Mouse (Mus musculus): ENCODE measurements at regions not wholly inside any gene's neighbourhood (a gene's known extent, or its start where the extent isn't known, plus 50 kb on each side); places are given as distances from the start of the nearest gene placed in this dataset.

DNA sequence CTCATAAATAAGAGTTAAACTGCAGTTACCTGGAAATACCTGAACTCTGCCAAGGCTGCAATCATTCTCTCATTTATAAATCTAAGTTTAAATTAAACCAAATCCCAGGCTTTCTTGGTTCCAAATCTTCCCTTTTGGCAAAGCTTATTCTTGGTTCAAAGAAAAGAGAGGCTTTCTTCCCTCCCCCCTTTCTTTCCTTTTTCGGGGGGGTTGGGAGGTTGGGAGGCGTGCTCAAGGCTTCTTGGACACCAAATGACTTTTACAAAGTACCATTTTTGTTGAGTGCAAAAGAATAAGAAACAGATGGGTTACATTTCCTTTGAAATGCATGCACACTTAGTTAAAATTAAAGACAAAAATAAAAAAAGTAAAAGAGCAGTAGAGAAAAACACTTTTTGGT lies 105.4 kb upstream of the Mroh9 start:
- H3K4me3 ChIP-seq, result no peak overlapping the region
- no peak overlapping the region for H3K27ac ChIP-seq
- no peak for DNase-seq (ENCODE audit: low spot score in 2 of 2)
- TF ChIP-seq CTCF (conservative IDR thresholded peaks at IDR 0.05), result no peak

DNA sequence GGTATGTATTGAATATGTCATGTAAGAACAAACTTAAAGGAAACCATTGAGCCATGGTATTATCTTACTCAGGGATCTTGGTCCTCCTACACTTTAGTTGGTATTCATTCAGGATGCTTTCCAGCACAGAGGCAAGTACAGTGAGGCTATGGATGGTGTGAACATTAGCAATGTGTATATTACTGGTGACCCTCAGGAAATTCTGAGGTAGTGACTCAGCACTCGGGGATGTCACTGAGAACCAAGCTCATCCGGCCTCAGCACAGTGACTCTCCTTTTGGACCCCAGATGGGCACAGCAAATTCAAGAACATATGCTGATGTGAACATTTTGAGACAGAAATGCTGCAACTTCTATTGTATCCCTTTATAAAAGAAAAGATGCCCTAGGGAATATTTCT lies 96.4 kb upstream of the Mroh9 start:
- TF ChIP-seq CTCF (conservative IDR thresholded peaks at IDR 0.05), result no peak
- H3K27ac ChIP-seq, result no peak overlapping the region
- no peak for DNase-seq (ENCODE audit: low spot score in 2 of 2)
- H3K4me3 ChIP-seq, result no peak overlapping the region

GRCm38 (mm10) chr1:163177011-163177410 lies 91.5 kb upstream of the Mroh9 start:
- TF ChIP-seq CTCF (conservative IDR thresholded peaks at IDR 0.05), result no peak
- H3K4me3 ChIP-seq, result no peak overlapping the region
- DNase-seq (ENCODE audit: low spot score in 2 of 2), result no peak
- H3K27ac ChIP-seq, result no peak overlapping the region

- no peak for DNase-seq (ENCODE audit: low spot score in 2 of 2)
- Histone ChIP-seq H3K27ac (no peak overlapping the region), H3K4me3 (no peak overlapping the region)
- TF ChIP-seq CTCF (conservative IDR thresholded peaks at IDR 0.05), result no peak
Observed at GRCm38 (mm10) chr1:163167051-163167450, 81.6 kb upstream of the Mroh9 start.

- no peak overlapping the region for H3K27ac ChIP-seq
- DNase-seq (ENCODE audit: low spot score in 2 of 2), result no peak
- H3K4me3 ChIP-seq, result no peak overlapping the region
- TF ChIP-seq CTCF (conservative IDR thresholded peaks at IDR 0.05), result no peak
Observed at GRCm38 (mm10) chr1:163163636-163164035, 78.2 kb upstream of the Mroh9 start.

GRCm38 (mm10) chr1:163159911-163160310 lies 74.4 kb upstream of the Mroh9 start:
- no peak for DNase-seq (ENCODE audit: low spot score in 2 of 2)
- no peak for TF ChIP-seq CTCF (conservative IDR thresholded peaks at IDR 0.05)
- no peak overlapping the region for H3K27ac ChIP-seq
- no peak overlapping the region for H3K4me3 ChIP-seq

DNA sequence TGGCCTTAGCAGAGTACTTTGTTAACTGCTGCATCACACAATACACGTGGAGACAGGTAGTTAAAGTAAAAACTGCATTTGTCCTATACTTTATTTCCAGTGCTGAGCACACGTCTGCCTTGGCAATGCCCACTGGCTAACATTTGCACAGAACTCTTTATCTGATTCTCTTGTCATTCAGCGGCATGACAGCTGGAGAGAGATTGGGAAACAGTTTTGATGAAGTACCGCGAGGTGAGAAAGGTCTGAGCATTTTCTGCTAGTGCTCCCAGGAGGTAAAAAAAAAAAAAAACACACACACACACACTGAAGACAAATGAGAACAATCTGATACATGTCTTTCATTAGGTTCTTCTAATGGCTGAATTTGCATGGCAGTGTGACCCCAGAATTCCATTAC lies 73.0 kb upstream of the Mroh9 start:
- no peak for TF ChIP-seq CTCF (conservative IDR thresholded peaks at IDR 0.05)
- no peak overlapping the region for H3K27ac ChIP-seq

DNA sequence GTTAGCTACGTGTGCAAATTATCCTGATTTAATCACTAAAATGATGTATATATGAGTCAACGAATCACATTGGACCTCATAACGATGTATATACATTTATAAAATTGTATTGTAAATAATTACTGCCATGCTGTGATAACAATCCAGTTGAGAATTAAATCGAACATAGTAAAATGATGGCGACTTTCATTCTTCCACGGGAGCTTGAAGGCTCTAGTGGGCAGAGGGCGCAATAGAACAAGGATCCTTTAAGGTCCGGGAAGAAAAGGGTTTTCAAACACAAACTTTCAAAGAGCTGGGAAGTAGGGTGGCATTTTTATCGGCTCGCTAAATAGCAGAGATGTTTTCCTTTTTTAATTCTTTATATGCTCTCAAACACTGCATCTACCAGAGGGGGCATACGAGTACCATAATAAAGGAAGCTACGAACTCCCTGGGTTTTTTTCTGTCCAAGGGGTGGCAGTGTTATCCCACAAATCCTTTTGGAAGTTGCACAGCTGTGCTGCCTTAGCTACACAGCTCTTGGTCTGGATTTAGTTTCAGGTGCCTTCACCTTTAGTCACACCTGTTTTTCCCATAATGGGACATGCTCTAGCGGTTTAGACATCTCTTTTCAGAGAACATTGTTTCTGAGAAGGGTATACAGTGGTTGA lies 64.9 kb upstream of the Mroh9 start:
- Histone ChIP-seq H3K4me3 (peak overlapping the region; percentile 52), H3K27ac (no peak overlapping the region)
- DNase-seq (ENCODE audit: low spot score in 2 of 2), result peak; percentile 81 to 84
- peak; percentile 95 for TF ChIP-seq CTCF (conservative IDR thresholded peaks at IDR 0.05)

More for the DNA sequence above, 73.0 kb upstream of the Mroh9 start:
- no peak overlapping the region for H3K4me3 ChIP-seq
- DNase-seq (ENCODE audit: low spot score in 2 of 2), result no peak

GRCm38 (mm10) chr1:163146641-163147040 lies 61.2 kb upstream of the Mroh9 start:
- TF ChIP-seq CTCF (conservative IDR thresholded peaks at IDR 0.05), result no peak
- Histone ChIP-seq H3K27ac (no peak overlapping the region), H3K4me3 (no peak overlapping the region)
- no peak for DNase-seq (ENCODE audit: low spot score in 2 of 2)

- Histone ChIP-seq H3K4me3 (no peak overlapping the region), H3K27ac (no peak overlapping the region)
- no peak for TF ChIP-seq CTCF (conservative IDR thresholded peaks at IDR 0.05)
- no peak for DNase-seq (ENCODE audit: low spot score in 2 of 2)
Observed at GRCm38 (mm10) chr1:163143113-163143512, 57.6 kb upstream of the Mroh9 start.

DNA sequence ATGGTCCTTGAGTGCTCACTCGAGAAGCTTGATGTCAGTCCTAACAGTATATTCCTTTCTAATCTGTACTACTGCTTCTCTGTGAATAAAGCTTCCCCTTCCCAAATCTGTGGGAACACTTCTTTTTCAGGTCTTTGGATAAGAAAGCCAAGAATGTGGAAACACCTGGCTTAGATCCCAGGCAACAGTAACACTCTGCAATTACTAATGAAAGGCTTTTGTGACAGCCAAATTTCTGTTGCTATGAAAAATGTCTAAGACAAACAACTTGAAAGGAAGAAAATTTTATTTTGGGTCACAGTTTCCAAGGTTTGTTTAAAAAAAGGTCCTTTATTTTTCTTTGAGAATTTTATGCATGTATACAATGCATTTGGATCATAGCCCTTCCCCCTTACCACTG lies 56.0 kb upstream of the Mroh9 start:
- TF ChIP-seq CTCF (conservative IDR thresholded peaks at IDR 0.05), result no peak
- DNase-seq (ENCODE audit: low spot score in 2 of 2), result no peak
- H3K4me3 ChIP-seq, result no peak overlapping the region

GRCm38 (mm10) chr1:163138179-163138578 lies 52.7 kb upstream of the Mroh9 start:
- no peak for TF ChIP-seq CTCF (conservative IDR thresholded peaks at IDR 0.05)
- H3K27ac ChIP-seq, result no peak overlapping the region
- DNase-seq (ENCODE audit: low spot score in 2 of 2), result no peak
- H3K4me3 ChIP-seq, result no peak overlapping the region

More for the DNA sequence above, 56.0 kb upstream of the Mroh9 start:
- no peak overlapping the region for H3K27ac ChIP-seq
